Mouse (Mus musculus) CH12.LX (cell line): ENCODE data around the gene Ric1. TPM values are rescaled to one million over a fixed set of nuclear protein-coding genes. Genes with fewer than 3 reads are reported as not detected.

Source experiments
- DNase-seq: peaks from one replicate; pipeline ENCODE4 v3.0.0-alpha.2; 2013; ENCODE audit errors: extremely low read depth
- H3K27ac ChIP-seq: 2 replicates; pipeline ENCODE4 v1.5.1; 2012; ENCODE audit warnings: low read depth, mild to moderate bottlenecking, control low read depth, moderate library complexity; ENCODE audit not compliant: insufficient read depth
- H3K27me3 ChIP-seq: replicated peaks from 2 replicates; pipeline ENCODE3; 2012; ENCODE audit warnings: inconsistent platforms
- H3K36me3 ChIP-seq, 2 experiments: replicated peaks in 1 of 2; 2 replicates each; pipeline versions ENCODE3 to v1.6.1; 2012; ENCODE audit warnings: inconsistent platforms in 1 of 2, low read length in 1 of 2, mild to moderate bottlenecking in 1 of 2, mixed read lengths in 1 of 2, moderate library complexity in 1 of 2; ENCODE audit not compliant: control insufficient read depth in 1 of 2, insufficient read depth in 1 of 2
- H3K4me1 ChIP-seq, 2 experiments: 2 replicates each; pipeline ENCODE4 v1.6.1; 2012; ENCODE audit warnings: inconsistent platforms in 1 of 2, moderate library complexity in 1 of 2; ENCODE audit not compliant: insufficient read depth in 2 of 2, control insufficient read depth in 1 of 2
- H3K4me2 ChIP-seq: 2 replicates; pipeline ENCODE4 v1.6.1; 2012; ENCODE audit warnings: low read depth, mild to moderate bottlenecking, control low read depth; ENCODE audit not compliant: poor library complexity, insufficient read depth, severe bottlenecking
- H3K4me3 ChIP-seq, 3 experiments: fragments of 150-350 bp in 1 of 3; sonication (generic) in 1 of 3; replicated peaks in 1 of 3; 2 replicates each; pipeline versions ENCODE3 to v1.5.1; 2011 to 2012; ENCODE audit warnings: low read depth in 2 of 3, low read length in 2 of 3, mild to moderate bottlenecking in 2 of 3, moderate library complexity in 2 of 3, control low read depth in 1 of 3, improper control_type of control experiment in 1 of 3, inconsistent platforms in 1 of 3, mixed read lengths in 1 of 3; ENCODE audit not compliant: poor library complexity in 1 of 3
- H3K79me2 ChIP-seq: replicated peaks from 2 replicates; pipeline ENCODE4 v1.6.1; 2012; ENCODE audit warnings: mild to moderate bottlenecking, moderate library complexity; ENCODE audit not compliant: control insufficient read depth, poor library complexity, insufficient read depth, severe bottlenecking; ENCODE audit errors: extremely low read depth
- H3K9ac ChIP-seq: 2 replicates; pipeline ENCODE4 v1.6.1; 2012; ENCODE audit warnings: low read depth, mild to moderate bottlenecking, control low read depth, moderate library complexity; ENCODE audit not compliant: insufficient read depth
- H3K9me3 ChIP-seq: replicated peaks from 2 replicates; pipeline ENCODE3; 2012; ENCODE audit warnings: low read length, inconsistent platforms, mixed read lengths
- BHLHE40 ChIP-seq: IDR thresholded peaks from 2 replicates; pipeline ENCODE4 v1.6.1; 2011; ENCODE audit warnings: mild to moderate bottlenecking, low read depth, low read length, improper control_type of control experiment
- CHD1 ChIP-seq: IDR thresholded peaks from 2 replicates; pipeline ENCODE4 v1.6.1; 2012; ENCODE audit warnings: low read depth, low read length, improper control_type of control experiment, inconsistent platforms
- CHD2 ChIP-seq: IDR thresholded peaks from 2 replicates; pipeline ENCODE4 v1.6.1; 2011; ENCODE audit warnings: low read length, improper control_type of control experiment
- CTCF ChIP-seq, 2 experiments: IDR thresholded peaks in 1 of 2; conservative IDR thresholded peaks in 1 of 2; 2 replicates each; pipeline ENCODE4 v1.5.1; 2011 to 2012; ENCODE audit warnings: low read depth in 2 of 2, low read length in 2 of 2, improper control_type of control experiment in 1 of 2, inconsistent platforms in 1 of 2, mild to moderate bottlenecking in 1 of 2, moderate library complexity in 1 of 2
- E2F4 ChIP-seq: IDR thresholded peaks from 2 replicates; pipeline ENCODE4 v1.6.1; 2011; ENCODE audit warnings: low read depth, low read length, improper control_type of control experiment; ENCODE audit not compliant: insufficient replicate concordance
- EP300 ChIP-seq: IDR thresholded peaks from 2 replicates; pipeline ENCODE4 v1.6.1; 2011; ENCODE audit warnings: low read length, improper control_type of control experiment
- ETS1 ChIP-seq: conservative IDR thresholded peaks from 2 replicates; pipeline ENCODE4 v1.6.1; 2012; ENCODE audit warnings: low read depth, mild to moderate bottlenecking, inconsistent platforms, low read length, improper control_type of control experiment, moderate library complexity
- IRF4 ChIP-seq: IDR thresholded peaks from 2 replicates; pipeline ENCODE4 v1.6.1; 2014; ENCODE audit warnings: low read depth, mild to moderate bottlenecking, inconsistent platforms, low read length, improper control_type of control experiment
- JUN ChIP-seq: IDR thresholded peaks from 2 replicates; pipeline ENCODE4 v1.6.1; 2011; ENCODE audit warnings: low read depth, mild to moderate bottlenecking, low read length, improper control_type of control experiment, moderate library complexity; ENCODE audit not compliant: insufficient read depth
- JUND ChIP-seq: conservative IDR thresholded peaks from 2 replicates; pipeline ENCODE4 v1.6.1; 2011; ENCODE audit warnings: low read depth, low read length, improper control_type of control experiment
- KAT2A ChIP-seq: IDR thresholded peaks from 2 replicates; pipeline ENCODE4 v1.6.1; 2012; ENCODE audit warnings: low read length, improper control_type of control experiment, inconsistent platforms; ENCODE audit not compliant: insufficient replicate concordance
- MAX ChIP-seq: IDR thresholded peaks from 2 replicates; pipeline ENCODE4 v1.6.1; 2011; ENCODE audit warnings: low read length, improper control_type of control experiment
- MEF2A ChIP-seq: IDR thresholded peaks from 2 replicates; pipeline ENCODE4 v1.6.1; 2014; ENCODE audit warnings: low read depth, mild to moderate bottlenecking, inconsistent platforms, low read length, improper control_type of control experiment, borderline replicate concordance
- MXI1 ChIP-seq: IDR thresholded peaks from 2 replicates; pipeline ENCODE4 v1.6.1; 2011; ENCODE audit warnings: mild to moderate bottlenecking, low read depth, low read length, improper control_type of control experiment
- MYC ChIP-seq: IDR thresholded peaks from 2 replicates; pipeline ENCODE4 v1.6.1; 2011; ENCODE audit warnings: low read depth, mild to moderate bottlenecking, improper control_type of control experiment, low read length
- PAX5 ChIP-seq: IDR thresholded peaks from 2 replicates; pipeline ENCODE4 v1.6.1; 2012; ENCODE audit warnings: low read length, inconsistent platforms, mixed read lengths
- POLR2A ChIP-seq: IDR thresholded peaks from 2 replicates; pipeline ENCODE4 v1.6.1; 2011; ENCODE audit warnings: low read depth, mild to moderate bottlenecking, improper control_type of control experiment, low read length
- POLR2AphosphoS2 ChIP-seq: IDR thresholded peaks from 2 replicates; pipeline ENCODE4 v1.6.1; 2011; ENCODE audit warnings: low read depth, low read length, improper control_type of control experiment
- RCOR1 ChIP-seq: conservative IDR thresholded peaks from 2 replicates; pipeline ENCODE4 v1.6.1; 2012; ENCODE audit warnings: low read depth, mild to moderate bottlenecking, inconsistent platforms, low read length, improper control_type of control experiment
- TCF12 ChIP-seq: IDR thresholded peaks from 2 replicates; pipeline ENCODE4 v1.6.1; 2014; ENCODE audit warnings: low read depth, mild to moderate bottlenecking, inconsistent platforms, low read length, improper control_type of control experiment
- UBTF ChIP-seq: IDR thresholded peaks from 2 replicates; pipeline ENCODE4 v1.6.1; 2012; ENCODE audit warnings: low read depth, mild to moderate bottlenecking, inconsistent platforms, low read length, improper control_type of control experiment, moderate library complexity
- USF2 ChIP-seq: conservative IDR thresholded peaks from 2 replicates; pipeline ENCODE4 v1.6.1; 2011; ENCODE audit warnings: low read depth, low read length, improper control_type of control experiment
- ZC3H11A ChIP-seq: IDR thresholded peaks from 2 replicates; pipeline ENCODE4 v1.6.1; 2012; ENCODE audit warnings: low read depth, mild to moderate bottlenecking, inconsistent platforms, low read length, improper control_type of control experiment
- dilution Hi-C: fragments of 300-500 bp; cut with MboI; formaldehyde crosslinking; loops from 2 replicates; pipeline ENCODE4 v1.14.3; 2020; ENCODE audit warnings: low sequenced_read_pairs; ENCODE audit not compliant: extremely low pct_unique_long_range_greater_than_20kb, extremely low pct_ligation_motif_present
- in situ Hi-C: fragments of 300-500 bp; cut with MboI; formaldehyde crosslinking; loops from 3 replicates; pipeline ENCODE4 v1.14.3; 2019; ENCODE audit warnings: low sequenced_read_pairs, low pct_ligation_motif_present, low pct_unique_long_range_greater_than_20kb, mixed read lengths
- polyA plus RNA-seq: library from polyadenylated mRNA; unstranded; fragments of >175 nt; gene quantifications from 2 replicates; pipeline ENCODE4 v1.2.1, GENCODE M21; 2012; ENCODE audit warnings: low read depth; ENCODE audit not compliant: insufficient read length
- total RNA-seq, 2 experiments: library from RNA; depleted of rRNA; stranded (reverse); fragments of 300-350 nt in 1 of 2; fragments of >200 nt in 1 of 2; gene quantifications; 2 replicates each; pipeline ENCODE4 v1.2.3; 2012 to 2014

Ric1 gene
- total and polyA plus RNA-seq, 3 experiments, result 11.2 to 17.9 (median 16.3) TPM

DNA sequence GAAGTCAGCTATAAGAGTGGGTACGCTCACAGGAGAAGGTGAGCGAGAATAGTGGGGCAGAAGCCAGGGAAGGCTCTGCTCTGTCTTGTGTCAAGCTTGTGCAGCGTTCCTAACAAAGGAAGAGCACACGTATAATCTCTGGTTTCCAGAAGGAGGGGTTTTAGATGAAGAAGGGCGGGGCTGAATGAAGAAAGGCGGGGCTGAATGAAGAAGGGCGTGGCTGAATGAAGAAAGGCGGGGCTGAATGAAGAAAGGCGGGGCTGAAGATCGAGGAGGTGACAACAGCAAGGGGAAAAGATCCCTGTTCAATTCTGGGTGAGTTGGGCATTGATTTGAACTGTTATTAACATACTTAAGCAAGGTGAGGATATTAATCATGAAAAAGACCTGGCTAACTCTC lies 6.1 kb upstream of the Ric1 start:
- peaks cover 11% of the 10 kb centered on the region for H3K9me3 ChIP-seq
- no peaks in the 10 kb centered on the region for H3K27me3 ChIP-seq
- H3K4me3 ChIP-seq, result no peak overlapping the region
- H3K4me1 ChIP-seq, result peaks cover 7 to 53% of the 10 kb centered on the region in 2 experiments; a peak in 3 of 4 replicates
- TF ChIP-seq ZC3H11A (no peak), E2F4 (no peak), CHD1 (no peak), MYC (no peak)
- in situ Hi-C loops, result loop anchor here (10.0 to 25.0 kb wide), 2 partner anchors 454 to 531 kb away; no protein-coding TSS in a partner anchor
- dilution Hi-C loops, result no loop called here
- H3K36me3 ChIP-seq, result peaks cover 7 to 42% of the 10 kb centered on the region in 2 experiments
- H3K27ac ChIP-seq, result no peak overlapping the region
- no peak overlapping the region for H3K4me2 ChIP-seq
- no peak for DNase-seq
- H3K9ac ChIP-seq, result no peak overlapping the region
- H3K79me2 ChIP-seq, result no peaks in the 10 kb centered on the region

DNA sequence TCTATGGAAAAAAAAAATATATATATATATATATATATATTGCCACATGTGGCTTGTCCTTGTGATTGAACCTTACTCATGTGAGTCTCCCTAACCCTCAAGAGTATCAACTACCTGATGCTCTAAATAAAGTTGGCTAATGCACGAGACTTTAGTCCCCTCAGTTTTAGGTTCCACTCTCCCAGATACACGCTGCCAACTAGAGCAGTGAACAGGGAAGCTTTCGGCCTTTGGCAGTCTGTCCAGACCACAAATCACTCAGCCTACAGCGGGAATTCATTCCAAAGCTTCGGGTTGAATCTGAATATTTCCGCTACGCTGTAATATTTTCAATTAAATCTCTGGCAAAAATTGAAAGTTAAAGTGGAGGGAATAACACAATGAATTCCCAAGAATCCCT lies 3.7 kb upstream of the Ric1 start:
- dilution Hi-C loops (no loop called here), in situ Hi-C loops (loop anchor here (10.0 to 25.0 kb wide), 2 partner anchors 456 to 534 kb away; no protein-coding TSS in a partner anchor)

DNA sequence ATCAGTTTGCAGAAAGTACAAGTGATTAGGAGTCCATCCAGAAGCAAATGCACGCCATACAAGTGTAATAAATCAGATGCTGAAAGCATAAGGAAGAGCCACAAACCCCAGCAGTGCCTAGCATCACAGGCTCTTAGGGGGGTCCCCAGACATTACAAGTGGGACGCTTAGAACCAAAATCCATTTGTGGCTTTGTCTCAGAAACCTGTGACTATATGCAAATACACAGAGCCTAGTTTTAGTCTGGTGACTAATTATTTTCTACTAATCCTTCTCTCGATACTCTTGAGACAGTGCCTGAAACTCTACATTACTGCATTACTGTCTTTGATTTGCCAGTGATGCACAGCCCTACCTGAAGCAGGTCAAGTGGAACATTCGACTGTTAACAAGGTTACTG lies 3.2 kb upstream of the Ric1 start:
- H3K27me3 ChIP-seq, result no peaks in the 10 kb centered on the region
- peaks cover 10% of the 10 kb centered on the region for H3K9me3 ChIP-seq
- no peak overlapping the region for H3K4me2 ChIP-seq
- dilution Hi-C loops (no loop called here), in situ Hi-C loops (loop anchor here (10.0 to 25.0 kb wide), 2 partner anchors 457 to 534 kb away; no protein-coding TSS in a partner anchor)
- peaks cover 13% of the 10 kb centered on the region for H3K79me2 ChIP-seq
- H3K27ac ChIP-seq, result no peak overlapping the region
- H3K4me1 ChIP-seq, result peaks cover 4 to 33% of the 10 kb centered on the region in 2 experiments; a peak in 2 of 4 replicates
- no peak overlapping the region for H3K4me3 ChIP-seq
- peaks cover 7 to 42% of the 10 kb centered on the region in 2 experiments for H3K36me3 ChIP-seq
- no peak overlapping the region for H3K9ac ChIP-seq
- peak; percentile 76 for DNase-seq
- TF ChIP-seq ZC3H11A (no peak), ETS1 (peak; percentile 59), POLR2AphosphoS2 (no peak), EP300 (peak; percentile 52; the same call in 1 of the 2 replicates), RCOR1 (no peak), MXI1 (no peak), JUN (0 out of 2 replicates have a peak, but pooled peaks have one; percentile 5), CHD2 (no peak), IRF4 (no peak), TCF12 (no peak), CTCF (conservative IDR thresholded peaks at IDR 0.05 in 1 of 2, IDR thresholded peaks at IDR 0.05 in 1 of 2; ENCODE audit: low read depth in 2 of 2, low read length in 2 of 2) (no peak), MEF2A (peak; percentile 37; the same call in 1 of the 2 replicates), KAT2A (no peak), JUND (no peak), POLR2A (no peak), BHLHE40 (peak; percentile 73)
- TF ChIP-seq, all 38 proteins: peak for 5

More for the DNA sequence above, 3.7 kb upstream of the Ric1 start:
- no peak overlapping the region for H3K27ac ChIP-seq
- peaks cover 4 to 33% of the 10 kb centered on the region in 2 experiments; a peak in 3 of 4 replicates for H3K4me1 ChIP-seq
- H3K27me3 ChIP-seq, result no peaks in the 10 kb centered on the region
- peaks cover 11% of the 10 kb centered on the region for H3K9me3 ChIP-seq
- no peak overlapping the region for H3K9ac ChIP-seq
- peaks cover 8% of the 10 kb centered on the region for H3K79me2 ChIP-seq
- H3K4me3 ChIP-seq, result no peak overlapping the region
- no peak for DNase-seq
- TF ChIP-seq UBTF, result no peak
- TF ChIP-seq USF2, result no peak
- no peak for TF ChIP-seq MEF2A
- TF ChIP-seq MAX, result no peak
- TF ChIP-seq PAX5, result no peak
- no peak overlapping the region for H3K4me2 ChIP-seq
- H3K36me3 ChIP-seq, result peaks cover 7 to 42% of the 10 kb centered on the region in 2 experiments
